In genomic region chr2:143950290-143951027, GRCm38 (mm10) we compare ENCODE assay signal across 1 mouse cellular context.
TF ChIP-seq lines count a peak whose summit lies in the region.

No protein-coding gene starts in this region.

TF ChIP-seq in myocyte, 11 proteins besides CTCF, POLR2A, EP300 and RAD21:
- TF ChIP-seq SRF (IDR thresholded peaks at IDR 0.05; ENCODE audit: control insufficient read depth, insufficient read length, low read depth) (no peak), CEBPB (IDR thresholded peaks at IDR 0.05; ENCODE audit: insufficient read depth, poor library complexity, severe bottlenecking) (no peak), POLR2AphosphoS2 (IDR thresholded peaks at IDR 0.05; ENCODE audit: insufficient read length, low read depth) (peak; percentile 36), REST (IDR thresholded peaks at IDR 0.05; ENCODE audit: insufficient read depth, insufficient read length) (no peak), TCF3 (IDR thresholded peaks at IDR 0.05; ENCODE audit: insufficient read length, low read depth) (no peak)
